Mouse (Mus musculus) adrenal gland, postnatal 25 days (tissue): ENCODE data around the gene Fut8. TPM values are rescaled to one million over a fixed set of nuclear protein-coding genes. Genes with fewer than 3 reads are reported as not detected.

Source experiments
- DNase-seq: peaks from one replicate; pipeline ENCODE4 v3.0.0; 2021; ENCODE audit warnings: mixed read lengths
- long read RNA-seq: library from polyadenylated mRNA; stranded (forward); transcript quantifications from one replicate; pipeline ENCODE4 v2.0.0, GENCODE M21; 2021
- total RNA-seq: library from RNA; stranded (reverse); gene quantifications from 2 replicates; pipeline ENCODE4 v1.2.3, GENCODE M21; 2021

Gene Fut8
- 41.2 and 47.7 TPM in 2 replicates for total RNA-seq
- long read RNA-seq, transcript Fut8-201 (12 exons, 3,358 nt), result major isoform, 15 of 25 reads
- long read RNA-seq, partial matches to known transcripts, result 2 of 25 reads
- long read RNA-seq, other reads (novel, unspliced or antisense), result 6 of 25 reads

DNA sequence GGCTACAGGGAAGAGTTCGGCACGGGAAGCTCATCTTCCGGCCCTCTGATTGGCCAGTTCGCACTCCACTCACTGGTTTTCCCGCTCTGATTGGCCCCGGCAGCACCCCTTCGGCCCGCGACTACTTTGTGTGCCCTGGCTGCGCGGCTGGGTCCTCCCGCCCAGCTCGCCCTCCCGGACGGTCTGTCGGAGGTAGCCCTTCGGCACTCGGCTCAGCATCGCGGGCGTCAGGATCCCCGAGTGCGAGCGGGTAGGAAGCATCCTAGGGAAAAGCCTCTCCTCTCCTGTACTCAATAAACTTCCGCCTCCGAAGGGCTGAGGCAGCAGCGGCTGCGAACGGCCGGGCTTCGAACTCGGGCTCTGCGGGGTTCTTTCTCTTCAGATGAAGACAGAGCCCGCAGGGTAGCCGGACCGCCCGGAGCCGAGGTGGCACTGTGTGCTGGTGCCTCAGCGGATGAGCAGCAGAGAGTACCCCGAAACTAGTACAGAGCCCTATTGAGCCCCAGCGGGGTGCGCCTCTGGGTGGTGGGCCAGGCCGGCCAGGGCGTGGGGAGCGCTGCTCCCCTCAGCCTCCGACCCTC is at the start of gene Fut8:
Gene Fut8 (plus strand): TSS at position 176 of the 581 bp plus-strand sequence.
- peak; percentile 91 for DNase-seq

DNA sequence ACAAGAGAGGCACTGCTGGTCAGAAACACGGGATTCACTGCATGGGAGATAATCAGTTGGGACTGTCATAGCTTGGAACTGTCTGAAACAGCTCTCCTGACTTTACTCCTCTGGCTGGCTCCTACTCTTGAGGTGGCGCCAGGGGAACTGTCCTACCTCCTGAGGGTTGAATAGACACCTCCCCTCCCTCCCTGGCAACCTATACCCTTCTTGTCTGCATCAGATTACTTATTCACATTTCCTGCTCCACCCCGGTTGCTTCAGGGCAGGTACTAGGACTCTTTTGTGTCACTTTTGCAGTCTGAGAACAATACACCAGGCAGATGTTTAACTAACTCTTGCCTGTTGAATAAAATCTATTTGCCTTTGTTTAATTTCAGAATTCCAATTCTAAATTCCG is 48.8 kb upstream of the Fut8 start:
- no peak for DNase-seq

- no peak for DNase-seq
These were observed 47.9 kb upstream of the Fut8 start for GRCm38 (mm10) chr12:77189933-77190446.

DNA sequence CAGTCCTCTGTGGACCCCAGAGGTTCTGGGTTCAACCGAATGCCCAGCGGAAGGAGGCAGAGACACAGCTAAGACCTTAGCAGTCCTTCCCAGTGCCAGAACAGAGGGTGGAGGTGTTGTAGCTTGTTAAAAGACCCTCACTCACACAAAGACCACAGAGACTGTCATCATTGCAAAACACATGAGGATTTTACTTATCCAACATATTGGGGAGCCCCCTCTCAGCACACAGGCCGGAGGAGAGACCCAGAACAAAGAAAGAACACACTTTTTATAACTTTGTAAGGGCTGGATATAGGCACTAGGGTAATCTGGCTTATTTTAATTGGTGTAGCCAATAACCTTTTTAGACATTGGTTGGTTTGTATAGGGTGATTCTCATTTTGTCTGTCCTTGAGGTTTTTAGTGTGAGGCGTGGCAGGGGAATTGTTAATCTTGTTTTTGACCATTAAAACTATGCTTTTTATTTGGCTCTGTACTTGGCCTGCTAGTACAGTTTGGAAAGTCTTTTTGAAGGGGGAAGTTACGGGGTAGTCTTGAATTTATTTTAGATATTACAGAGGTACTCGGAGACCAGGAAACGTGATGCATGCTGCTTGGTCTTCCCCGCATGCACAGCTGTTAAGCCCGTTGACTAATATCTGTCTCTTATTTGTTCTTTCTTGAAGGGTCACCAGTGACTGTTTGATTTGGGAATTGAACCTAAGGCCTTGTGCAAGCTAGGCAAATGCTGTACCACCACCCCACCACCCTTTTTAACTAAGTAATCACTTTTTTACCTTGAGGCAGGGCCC is 46.2 kb upstream of the Fut8 start:
- no peak for DNase-seq

DNA sequence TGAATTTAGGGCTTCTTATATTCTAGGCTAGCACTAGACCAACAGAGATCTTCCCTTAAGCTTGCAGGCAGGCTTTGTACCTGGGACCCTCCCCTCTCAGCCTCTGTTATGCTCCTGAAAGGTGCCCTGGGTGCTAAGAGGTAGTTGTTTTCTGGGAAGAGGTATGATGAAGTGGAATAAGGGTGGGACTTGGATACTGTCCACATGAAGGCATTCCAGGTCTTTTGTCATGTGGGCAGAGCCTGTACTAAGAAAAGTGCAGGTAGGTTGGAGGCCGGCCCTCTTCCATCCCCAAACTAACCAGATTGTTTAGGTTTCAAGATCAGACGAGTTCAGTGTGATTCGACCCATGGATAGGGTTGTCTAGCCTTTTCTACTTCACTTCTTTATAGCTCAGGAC is 45.2 kb upstream of the Fut8 start:
- no peak for DNase-seq

- DNase-seq, result no peak
These were observed 44.7 kb upstream of the Fut8 start for GRCm38 (mm10) chr12:77193225-77193716.

DNA sequence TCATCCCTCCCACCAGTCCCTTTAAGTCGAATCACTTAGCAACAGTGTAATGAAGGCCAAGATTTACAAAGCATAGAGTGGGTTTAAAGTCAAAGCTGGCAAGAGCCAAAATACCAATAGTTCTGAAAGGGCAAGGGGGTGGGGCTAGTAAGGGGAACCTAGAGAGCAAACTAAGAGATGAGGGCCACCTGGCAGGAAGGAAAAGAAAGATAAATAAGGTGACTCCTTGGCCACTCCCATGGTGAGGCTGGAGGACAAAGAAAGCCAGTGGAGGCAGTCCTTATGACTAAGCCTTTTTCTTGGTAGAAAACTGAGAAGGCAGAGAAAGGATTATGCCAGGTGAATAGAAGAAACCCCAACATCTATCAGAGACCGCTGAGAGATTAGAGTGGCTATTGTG is 42.9 kb upstream of the Fut8 start:
- no peak for DNase-seq

DNA sequence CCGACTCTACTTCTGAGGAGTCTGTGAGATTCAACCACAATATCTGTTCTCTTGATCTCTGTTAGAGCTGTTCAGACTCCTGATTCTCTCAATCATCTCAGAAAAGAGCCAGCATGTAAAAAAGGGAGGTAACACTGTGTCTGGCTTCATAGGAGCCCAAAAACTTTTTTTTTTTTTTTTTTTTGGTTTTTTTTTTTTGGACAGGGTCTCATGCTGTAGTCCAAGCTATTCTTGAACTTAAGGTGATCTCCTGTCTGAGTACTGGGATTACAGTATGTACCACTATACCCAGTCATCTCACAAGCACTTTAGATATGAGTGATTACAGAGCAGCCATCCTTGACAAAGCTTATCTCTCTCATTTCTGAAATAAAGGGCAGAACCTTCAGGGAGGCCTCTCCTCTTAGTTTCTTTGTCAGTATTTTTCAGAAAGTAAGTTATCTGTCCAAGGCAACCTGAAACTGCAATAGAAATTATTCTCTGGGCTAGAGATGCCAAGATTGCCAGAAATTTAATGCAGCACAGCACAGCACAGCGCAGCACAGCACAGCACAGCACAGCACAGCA is 41.3 kb upstream of the Fut8 start:
- no peak for DNase-seq

DNA sequence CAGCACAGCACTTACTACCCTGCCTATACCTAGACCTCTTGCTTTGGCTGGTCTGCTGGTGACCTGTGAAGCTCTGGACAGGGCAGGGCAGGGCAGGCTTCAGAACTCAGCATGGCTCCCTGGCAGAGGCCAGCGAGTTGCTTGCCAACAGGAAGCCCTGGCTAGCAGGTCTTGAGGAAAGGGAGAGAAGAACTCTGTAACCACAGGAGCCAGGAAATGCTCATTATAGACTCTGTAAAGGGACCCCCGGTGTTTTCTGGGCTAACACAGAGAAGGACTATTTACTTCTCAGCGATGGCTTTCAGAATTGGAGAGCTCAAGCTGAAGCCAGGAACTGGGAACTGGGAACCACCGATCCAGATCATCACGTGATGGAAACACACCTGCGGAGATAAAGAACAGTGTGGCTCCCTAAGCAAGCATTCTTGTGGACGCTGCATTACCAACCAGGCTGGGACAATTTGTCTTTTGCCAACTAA is 40.8 kb upstream of the Fut8 start:
- peak; percentile 27 for DNase-seq

DNA sequence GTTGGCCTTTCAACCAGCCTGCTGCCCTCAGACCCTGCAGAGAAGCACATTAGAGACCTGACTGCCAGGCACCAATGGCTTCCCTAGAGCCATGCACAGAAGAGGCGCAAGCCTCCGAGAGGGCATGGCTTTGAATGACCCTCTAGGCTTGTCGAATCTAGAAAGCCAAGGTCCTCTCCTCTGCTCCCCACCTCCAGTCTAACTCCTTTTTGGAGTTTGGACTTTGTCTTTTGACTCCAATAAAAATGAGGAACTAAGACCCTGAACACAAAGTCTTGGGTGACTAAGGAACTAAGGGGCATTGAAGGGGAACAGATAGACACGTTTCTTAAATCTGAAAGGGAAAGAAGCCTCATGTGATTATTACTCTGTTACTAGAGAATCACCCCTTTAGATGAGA is 39.7 kb upstream of the Fut8 start:
- DNase-seq, result no peak

- DNase-seq, result no peak
These were observed 36.3 kb upstream of the Fut8 start for GRCm38 (mm10) chr12:77201461-77202143.

GRCm38 (mm10) chr12:77203136-77203535 is 34.8 kb upstream of the Fut8 start:
- no peak for DNase-seq

DNA sequence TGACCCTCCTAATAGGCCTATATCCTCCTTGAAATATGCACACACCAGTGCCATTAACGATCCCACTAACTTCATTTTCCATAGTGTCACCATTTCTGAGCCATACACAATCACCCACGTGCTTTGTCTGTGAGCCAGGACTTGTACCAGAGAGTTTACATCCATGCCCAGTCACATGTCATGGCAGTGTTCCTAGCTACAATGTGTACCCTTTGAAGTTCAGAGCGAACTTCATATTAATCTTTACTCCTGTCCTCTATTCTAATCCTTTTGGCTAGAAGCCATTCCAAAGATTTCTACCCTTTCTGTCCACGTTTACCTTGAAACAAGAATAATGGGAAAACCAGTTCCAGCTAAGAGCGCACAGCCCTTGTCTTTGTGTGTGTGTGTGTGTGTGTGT is 31.1 kb upstream of the Fut8 start:
- peak; percentile 16 for DNase-seq

DNA sequence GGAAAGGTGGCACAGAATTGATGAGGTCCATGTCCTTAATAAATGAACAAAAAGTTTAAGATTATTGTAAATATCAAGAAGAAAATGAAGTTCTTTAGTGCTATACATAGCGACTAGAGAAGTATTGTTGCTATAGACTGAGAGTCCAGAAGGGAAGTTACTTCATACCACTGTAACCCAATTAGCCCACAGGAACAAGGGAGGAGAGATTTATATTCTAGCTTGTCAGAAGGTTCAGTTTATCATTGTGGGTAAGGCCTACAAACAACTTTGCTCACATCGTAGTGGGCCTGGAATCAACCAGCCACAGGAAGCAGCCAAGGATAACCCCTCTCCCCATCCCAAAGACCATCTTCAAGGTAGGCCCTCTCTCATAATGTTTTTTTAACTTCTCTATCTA is 29.9 kb upstream of the Fut8 start:
- no peak for DNase-seq

GRCm38 (mm10) chr12:77208576-77209180 is 29.2 kb upstream of the Fut8 start:
- no peak for DNase-seq

DNA sequence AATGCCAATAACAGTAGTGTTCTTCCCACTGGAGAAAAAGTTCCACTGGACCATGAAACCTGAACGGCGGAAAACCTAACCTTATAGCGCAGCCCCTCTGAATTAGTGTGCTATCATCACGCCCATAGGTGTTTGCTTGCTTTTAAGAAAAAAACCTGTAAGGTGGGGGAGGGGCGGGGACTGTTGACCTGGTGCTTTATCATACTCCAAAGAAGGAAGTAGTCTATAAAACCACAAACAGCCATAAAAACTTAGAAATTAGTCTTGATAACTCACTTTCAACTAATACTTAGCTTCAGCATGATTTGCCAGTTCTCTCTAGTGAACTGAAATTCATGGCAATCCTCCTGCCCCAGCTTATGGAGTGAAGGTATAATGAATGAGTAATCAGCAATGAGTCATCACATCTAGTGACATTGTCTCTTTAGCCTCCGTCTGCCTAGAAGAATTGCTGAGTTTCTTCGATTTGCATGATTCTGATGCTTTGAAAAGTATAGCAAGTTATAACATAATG is 26.2 kb upstream of the Fut8 start:
- no peak for DNase-seq

DNA sequence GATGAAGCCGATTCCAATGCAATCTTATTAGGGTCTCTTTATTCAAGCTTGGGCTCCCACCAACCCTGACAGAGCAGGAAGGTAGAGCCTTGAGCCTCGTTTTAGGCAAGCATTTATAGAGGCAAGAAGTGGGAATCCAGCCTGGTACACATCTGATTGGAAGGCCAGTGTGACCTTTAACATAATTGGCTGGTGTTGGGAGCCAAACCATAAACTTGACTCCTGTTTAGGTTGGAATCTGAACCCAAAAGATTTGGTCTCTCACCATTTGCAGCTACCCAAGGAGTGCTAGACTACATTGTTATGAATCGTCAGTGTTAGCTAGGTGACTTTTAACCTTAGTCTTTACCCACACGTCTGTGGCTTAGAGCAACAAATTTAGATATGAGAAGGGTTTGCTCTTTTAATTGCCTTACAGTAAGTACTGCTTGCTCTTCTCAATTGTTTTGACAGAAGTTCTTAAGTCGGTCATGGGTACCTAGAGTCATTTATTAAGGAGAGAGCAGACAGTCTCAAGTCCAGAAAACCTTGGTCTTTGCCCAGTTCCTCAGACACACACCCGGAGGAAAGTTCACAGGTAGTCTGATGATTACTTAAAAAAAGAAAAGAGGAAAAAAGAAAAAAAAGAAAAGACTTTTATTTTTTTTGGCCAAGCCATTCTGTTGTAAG is 23.9 kb upstream of the Fut8 start:
- no peak for DNase-seq

DNA sequence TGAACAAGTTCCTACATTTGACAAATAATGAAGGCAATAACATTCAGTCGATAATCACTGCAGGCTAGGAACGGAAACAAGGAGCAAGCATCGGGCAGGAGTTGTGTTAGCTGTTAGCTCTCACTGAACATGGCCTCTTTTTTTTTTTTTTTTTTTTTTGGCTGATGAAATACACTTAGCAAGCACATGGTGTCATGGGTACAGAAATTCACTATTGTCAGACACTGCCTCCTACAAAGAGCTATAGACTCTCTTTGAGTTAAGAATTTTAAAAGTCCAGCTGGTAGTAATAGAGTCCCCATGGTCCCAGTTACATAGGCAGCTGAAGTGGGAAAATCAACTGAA is 23.4 kb upstream of the Fut8 start:
- no peak for DNase-seq

GRCm38 (mm10) chr12:77216511-77217192 is 21.3 kb upstream of the Fut8 start:
- peak; percentile 16 for DNase-seq

DNA sequence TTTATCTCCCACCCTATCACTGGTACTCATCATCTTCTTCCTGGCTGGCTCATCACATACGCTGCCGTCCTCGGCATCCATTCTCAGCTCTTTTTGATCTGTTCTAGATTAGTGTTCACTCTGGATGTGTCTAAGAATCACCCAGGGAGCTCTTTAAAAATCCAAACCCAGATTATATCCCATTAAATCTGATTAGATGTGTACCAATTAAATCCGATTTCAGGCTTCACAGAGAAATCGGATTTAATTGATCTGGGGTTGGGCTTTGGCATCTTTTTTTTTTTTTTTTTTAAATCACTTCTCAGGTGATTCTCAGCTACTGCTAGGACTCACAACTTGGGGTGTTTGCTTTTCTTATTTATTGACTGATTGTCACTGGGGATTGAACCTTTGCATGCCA is 17.3 kb upstream of the Fut8 start:
- no peak for DNase-seq
